Mouse (Mus musculus): ENCODE data around the gene Rexo1.

Rexo1 gene

DNA sequence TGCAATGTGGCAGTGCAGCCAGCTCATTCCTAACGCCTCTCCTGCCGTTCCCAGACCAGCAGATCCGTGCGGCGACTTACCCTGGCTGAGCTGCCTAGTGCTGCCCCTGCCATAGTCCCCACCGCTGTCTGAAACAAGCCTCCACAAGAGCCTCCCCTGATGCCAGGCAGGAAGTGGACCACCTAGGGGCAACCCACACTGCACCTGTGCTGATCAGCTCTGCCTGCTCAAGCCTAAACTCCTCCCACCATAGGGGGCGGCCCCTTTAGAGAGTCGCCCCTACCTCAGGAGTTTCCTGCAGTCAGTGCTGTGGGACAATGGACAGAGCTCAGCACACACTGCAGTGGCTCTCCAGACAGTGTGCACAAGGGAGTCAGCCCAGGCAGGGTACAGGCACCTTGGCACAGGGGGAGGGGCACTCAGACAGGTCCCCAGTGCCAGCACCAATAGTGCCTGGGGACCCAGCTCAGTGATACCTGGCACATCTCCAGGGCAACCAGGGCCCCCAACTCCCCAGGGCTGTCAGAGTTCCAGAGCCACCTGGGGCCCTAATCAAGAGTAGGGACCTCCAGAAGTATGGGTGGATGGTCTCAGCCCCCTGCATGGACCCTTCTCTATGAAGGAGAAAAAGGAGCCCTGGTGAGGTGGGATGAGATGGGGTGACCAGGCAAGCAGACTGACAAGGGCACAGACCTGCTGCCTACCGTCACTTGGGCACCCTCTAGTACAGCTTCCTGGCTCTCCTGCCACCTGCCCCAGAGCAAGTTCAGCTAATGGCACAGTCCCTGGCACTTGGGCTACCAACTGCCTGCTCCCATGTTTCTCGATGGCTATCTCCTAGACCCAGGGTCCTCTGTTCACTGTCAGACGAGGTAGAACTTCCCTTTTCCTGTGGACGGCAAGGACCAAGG lies 23.5 kb upstream of the Rexo1 start:
- DNase-seq (ENCODE audit: low spot score) = no peak

DNA sequence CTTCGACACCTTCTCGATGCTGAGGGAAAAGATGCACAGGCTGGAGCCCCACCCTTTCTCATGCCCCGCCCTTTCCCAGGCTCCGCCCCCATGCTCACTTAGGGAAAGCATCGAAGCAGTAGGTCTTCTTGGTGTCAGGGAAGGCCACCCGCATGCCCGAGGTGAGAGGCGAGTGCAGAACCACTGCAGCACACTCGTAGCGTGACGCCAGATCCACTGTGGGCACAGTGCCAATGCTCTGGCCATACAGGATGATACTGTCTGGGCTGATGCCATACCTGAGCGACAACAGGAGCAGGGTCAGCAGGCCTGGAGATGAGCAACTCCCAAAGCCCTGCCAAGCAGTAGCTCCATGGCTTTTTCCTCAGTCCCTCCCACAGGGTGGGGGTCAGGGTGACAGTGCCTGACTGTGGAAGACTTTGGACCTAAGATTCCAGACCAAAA lies 22.7 kb upstream of the Rexo1 start:
- no peak for DNase-seq (ENCODE audit: low spot score)

DNA sequence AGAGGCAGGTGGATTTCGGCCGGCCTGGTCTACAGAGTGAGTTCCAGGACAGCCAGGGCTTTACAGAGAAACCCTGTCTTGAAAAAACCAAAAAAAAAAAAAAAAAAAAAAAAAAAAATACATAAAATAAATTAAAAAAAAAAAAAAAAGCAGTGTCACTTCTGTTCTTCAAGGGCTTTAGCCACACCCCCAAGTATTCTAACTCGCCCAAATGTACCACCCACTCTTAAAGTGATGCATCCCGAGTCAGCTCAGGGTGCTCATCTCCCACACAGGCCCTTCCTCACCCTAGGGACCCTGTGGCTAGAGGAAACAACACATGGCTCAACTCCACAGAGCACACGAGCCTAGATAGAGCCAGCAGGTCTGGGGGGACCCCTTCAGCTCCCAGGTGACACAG lies 21.7 kb upstream of the Rexo1 start:
- DNase-seq (ENCODE audit: low spot score) = no peak

DNA sequence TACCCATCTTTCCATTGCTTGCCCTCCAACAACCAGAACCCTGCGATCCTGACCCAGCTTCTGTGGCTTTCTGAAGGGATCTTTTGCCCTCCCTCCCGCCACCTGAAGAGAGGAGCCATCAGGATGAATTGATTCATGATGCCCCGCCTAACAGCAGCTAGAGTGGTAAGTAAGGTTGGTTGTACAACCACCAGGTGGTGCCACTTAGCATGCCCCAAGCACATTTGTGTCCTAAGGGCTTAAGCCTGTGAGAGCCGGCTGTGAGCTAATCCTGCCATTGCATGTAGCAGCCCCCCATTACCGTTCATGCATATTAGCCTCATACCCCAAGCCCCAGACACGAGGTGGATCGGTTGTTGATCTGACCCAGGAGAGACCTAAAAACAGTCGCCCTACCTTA lies 17.6 kb upstream of the Rexo1 start:
- DNase-seq (ENCODE audit: low spot score) = peak; percentile 80

DNA sequence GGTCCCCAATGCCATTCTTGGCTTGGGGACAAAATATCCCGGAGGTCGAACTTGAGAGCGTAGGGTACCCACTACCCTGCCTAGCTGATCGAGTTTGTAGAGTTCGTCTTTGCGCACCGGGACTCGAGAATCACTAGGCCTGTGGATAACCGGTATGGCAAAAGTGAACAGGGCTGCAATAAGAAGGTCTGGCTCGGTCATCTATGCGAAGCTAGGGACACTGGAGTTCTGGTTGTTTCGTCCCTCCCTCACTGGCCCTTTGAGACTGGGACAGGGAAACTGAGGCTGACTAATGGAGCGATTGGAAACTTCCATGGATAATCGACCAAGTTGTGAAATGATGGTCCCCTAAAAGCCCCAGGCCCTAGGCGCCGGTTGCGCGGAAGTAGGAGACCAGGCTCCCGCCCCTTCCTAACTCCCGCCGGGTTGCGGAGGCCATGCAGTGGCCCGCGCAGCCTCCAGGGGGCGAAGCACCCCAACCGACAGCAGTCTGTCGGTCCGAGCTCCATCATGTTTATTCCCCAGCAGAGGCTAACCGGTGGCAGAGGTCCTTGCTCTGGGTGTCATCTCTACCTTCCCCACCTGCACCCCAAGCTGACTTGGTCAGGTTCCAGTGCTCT lies 16.9 kb upstream of the Rexo1 start:
- DNase-seq (ENCODE audit: low spot score) = peak; percentile 85

DNA sequence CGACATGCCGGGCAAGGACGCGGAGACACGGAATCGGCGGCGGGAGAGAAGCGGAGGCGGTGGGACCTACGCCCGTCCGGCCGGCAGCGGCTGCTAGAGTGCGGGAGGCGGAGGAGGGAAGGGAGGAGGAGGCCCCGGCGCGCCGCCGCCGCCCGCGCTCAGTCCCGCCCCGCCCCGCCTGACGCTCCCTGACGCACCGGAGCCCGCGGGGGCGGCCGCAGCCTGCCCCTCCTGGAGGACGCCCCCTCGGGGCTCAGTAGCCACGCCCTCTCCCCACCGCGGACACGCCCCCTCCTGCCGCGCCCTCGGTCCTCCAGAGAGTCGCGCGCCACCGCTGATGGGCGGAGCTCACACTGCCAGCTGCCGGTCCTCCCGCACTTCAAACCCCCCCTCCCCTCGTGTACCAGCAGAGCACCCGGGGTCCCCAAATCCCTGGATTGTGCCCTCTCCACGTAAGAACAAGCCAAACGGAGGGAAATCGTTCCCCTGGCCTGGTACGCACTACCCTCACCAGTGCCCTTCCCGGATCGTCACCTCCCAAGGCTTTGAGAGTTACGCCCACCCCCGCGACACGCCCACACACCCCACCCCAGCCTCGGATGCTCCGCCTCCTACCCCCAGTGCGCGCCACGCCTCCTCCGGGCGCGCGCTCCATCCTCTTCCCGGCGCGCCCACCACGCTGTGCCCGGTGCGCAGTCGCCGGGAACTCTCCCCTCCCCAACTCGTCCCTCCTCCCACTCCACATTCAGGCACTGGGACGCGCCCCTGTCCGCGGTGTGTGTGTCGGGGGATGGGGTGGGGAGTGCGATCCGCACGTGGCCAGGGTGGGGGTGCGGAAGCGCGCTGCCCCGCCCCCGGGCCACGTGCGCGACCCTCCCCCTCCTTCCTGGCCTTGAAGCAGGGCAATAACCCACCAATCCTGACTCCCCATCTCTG lies 16.1 kb upstream of the Rexo1 start, which contains the start of gene Klf16:
Gene Klf16, minus strand, starts transcription at position 127 of the 936 bp plus-strand sequence.
- peak; percentile 99 for DNase-seq (ENCODE audit: low spot score)

DNA sequence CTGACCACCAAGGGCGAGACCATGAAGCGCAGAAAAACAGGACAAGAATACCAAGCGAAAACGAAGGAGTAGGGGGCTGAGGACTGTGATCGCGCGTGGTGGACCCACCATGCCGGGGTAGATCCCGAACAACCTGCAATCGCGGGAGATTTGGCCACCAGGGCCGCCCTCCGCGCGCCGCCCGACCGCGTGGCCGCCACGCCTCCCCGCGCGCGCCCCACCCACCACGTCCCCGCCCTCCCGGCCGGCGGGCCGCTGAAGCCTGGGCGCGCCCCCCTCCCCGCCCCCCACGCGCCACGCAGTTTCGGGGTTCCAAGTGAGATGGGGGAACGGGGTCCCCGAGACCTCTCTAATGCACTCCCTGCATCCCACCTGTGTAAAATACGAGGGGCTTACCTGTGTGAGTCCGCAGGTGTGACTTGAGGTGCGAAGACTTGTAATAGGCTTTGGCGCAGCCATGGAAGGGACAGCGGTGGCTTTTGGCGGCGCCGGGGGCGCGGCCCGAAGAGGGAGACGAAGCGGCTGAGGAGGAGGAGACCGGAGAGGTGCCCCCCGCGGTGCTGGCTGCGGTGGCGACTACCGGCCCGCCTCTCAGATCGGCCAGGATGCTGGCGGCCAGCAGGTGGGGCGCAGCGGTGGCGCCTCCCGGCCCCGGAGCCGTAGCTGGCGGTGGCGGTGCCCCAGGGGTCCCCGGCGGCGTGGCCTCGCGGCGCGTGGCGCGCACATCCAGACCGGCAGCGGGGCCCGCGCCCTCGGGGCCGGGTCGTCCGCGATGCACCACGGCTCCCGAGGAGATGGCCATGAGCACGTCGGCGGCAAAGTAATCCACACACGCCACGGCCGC lies 15.2 kb upstream of the Rexo1 start:
- DNase-seq (ENCODE audit: low spot score) = peak; percentile 60

DNA sequence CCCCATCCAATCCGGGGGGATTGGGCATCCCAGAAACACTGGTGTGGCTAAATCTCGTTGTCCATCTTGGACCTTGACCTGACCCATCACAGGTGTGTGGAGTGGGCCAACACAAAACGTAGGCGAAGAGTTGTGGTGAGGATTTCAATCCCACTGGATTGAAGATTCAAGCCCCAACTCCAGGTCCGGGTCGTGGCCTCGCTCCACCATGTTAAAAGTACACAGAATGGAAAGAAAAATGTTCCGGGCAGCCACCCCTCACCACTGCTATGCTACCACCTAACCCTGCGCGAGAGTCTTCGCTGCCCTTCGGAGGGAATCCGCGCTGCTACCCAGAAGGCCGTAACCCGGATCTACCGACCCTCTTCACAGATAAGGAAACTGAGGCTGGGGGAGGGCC lies 14.6 kb upstream of the Rexo1 start:
- no peak for DNase-seq (ENCODE audit: low spot score)

DNA sequence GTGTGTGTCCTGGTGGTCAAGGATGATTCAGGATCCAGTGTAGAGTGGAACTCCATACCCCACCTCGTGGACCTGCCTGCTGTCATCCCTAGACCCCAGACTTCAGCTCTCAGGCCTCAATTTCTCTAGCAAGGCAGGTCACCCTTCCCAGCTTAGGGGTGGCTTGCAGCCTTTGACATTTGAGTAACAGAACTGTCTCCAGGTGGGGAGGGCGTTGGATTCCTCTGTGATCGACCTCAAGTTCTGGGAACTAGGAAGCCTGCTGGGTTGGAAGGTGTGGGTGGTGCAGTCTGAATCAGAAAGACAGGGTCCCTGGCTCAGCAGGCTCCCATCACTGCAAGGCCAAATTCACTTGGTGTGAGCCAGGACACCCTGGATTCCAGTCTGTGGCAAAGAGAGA lies 13.5 kb upstream of the Rexo1 start:
- no peak for DNase-seq (ENCODE audit: low spot score)

DNA sequence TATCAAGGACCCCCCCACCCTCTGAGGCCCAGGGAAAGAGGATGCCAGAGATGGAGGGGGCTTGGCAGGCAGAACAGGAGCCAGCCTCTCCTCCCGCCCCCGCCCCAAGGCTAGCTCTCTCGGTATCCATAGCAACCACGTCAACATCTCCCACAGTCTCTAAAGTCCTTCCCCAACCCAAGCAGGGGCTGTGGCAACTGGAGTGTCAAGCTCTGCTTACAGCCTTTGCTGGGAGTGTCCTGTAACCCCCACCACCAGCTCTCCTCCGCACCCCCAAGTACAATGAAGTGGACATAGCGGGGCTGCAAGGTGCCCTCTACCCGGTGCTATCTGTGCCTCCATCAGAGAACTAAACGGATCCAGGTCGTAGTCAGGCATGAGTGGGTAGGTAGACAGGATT lies 12.6 kb upstream of the Rexo1 start:
- DNase-seq (ENCODE audit: low spot score) = no peak

DNA sequence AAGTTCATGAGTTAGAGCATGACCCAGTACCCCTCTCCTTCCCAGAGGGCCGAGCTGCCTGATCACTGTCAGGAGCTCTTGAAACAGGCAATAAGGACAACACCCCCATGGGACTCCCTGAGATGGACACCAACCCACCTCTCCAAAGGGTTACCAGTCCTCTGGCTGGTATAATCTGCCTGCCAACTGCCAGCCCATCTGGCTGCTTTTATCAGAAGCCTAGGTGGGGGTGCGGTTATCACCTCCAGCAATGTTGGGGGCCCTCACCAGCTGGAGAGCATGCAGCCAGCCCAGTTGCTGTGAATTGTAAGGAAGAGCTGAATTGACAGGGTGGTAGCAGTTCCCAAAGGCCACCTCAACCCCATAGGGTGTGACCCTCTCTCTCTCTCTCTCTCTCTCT lies 11.1 kb upstream of the Rexo1 start:
- DNase-seq (ENCODE audit: low spot score) = no peak

DNA sequence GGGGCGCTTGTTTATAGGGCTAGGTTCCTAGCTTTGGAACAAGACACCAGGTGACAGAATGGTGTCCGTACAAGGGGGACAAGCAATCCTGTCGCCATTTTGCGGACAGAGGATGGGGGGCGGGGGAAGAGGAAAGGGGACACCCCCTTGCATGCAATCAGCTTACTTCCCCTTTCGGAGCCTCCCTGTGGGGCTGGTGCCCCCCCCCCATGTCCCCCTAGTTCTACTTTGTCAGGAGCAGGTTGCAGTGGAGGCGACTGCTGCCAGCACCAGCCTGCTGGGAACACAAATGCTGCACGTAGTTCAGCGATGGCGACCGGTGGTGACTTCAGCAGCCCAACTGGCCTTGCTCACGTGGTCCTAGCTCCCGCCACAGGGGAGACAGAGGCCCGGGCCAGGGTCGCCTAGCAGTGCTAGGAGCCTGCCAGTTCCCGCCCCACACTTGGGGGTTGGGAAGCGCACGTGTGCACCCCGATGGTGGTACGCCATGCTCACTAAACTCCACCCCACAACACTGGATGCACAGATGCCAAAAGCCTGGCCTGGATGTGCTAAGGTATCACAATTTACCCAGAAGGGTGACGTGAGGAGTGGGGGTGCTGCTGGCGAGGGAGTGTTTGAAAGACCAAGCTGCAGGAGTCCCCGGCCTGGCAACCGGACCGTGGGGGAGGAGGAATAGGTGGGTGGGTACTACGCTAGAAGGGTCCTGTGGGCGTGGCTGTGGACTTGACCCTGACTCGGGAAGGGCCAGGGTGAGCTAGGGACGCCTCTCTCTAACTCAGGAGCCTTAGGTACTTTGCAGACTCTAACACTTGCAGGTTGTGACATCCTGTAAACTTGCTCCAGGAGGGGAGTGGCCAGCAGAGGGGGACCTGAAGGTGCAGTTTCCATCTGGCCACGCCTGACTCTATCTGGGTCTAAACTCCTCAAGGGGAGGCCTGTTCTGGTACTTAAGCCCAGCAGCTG lies 9.8 kb upstream of the Rexo1 start:
- DNase-seq (ENCODE audit: low spot score) = no peak

DNA sequence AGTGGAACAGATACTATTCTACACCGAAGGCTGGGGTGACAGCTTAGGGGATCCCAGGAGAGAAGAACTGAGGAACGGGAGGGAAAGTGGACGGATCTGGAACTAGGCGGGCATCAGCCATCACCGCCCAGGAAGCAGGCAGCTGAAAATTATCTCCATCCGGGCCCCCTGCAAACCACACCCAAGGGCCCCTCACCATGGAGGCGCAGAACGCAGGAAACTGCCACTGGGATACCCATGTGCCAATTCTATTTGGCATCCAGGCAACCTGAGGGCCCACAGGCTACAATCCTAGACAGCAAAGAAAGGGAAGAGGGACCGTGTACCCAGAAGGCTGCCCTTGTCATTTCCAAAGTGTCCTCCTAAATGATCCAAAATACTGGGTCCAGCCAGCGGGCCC lies 9.1 kb upstream of the Rexo1 start:
- no peak for DNase-seq (ENCODE audit: low spot score)

DNA sequence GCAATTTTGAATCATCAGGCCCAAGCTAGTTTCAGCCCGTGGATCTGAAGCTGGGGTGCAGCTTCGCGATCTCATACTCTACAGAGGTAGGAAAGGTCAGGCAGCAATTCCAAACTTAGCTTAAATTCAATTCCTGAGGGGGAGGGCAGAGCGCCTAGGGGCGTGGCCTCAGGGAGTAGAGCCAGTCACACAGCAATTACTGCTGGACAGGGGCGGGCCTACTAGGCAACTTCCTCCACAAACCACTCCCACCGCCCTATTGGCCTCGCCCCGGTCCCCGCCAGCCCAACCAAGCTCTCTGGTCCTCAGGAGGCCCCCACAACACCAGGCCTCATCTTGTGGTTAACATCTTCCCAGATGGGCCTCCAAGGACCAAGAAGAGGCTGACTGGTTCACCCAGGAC lies 8.3 kb upstream of the Rexo1 start:
- peak; percentile 31 for DNase-seq (ENCODE audit: low spot score)

DNA sequence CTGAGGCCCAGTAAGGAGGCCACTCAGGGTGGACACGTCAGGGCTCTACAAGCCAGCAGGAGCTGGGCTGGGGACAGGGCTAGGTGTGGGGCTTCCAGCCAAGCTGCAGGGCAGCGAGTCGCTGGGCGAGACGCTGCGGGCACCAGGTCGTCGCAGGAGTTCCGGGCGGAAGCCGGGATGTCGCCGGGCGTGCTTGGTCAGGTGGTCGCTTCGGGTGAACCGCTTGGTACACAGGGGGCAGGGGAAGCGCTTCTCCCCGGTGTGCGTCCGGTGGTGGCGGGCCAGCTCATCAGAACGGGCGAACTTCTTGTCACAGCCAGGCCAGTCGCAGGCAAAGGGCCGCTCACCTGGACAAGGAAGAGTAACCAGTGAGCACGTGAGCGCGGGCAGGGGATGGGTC lies 7.5 kb upstream of the Rexo1 start:
- no peak for DNase-seq (ENCODE audit: low spot score)

DNA sequence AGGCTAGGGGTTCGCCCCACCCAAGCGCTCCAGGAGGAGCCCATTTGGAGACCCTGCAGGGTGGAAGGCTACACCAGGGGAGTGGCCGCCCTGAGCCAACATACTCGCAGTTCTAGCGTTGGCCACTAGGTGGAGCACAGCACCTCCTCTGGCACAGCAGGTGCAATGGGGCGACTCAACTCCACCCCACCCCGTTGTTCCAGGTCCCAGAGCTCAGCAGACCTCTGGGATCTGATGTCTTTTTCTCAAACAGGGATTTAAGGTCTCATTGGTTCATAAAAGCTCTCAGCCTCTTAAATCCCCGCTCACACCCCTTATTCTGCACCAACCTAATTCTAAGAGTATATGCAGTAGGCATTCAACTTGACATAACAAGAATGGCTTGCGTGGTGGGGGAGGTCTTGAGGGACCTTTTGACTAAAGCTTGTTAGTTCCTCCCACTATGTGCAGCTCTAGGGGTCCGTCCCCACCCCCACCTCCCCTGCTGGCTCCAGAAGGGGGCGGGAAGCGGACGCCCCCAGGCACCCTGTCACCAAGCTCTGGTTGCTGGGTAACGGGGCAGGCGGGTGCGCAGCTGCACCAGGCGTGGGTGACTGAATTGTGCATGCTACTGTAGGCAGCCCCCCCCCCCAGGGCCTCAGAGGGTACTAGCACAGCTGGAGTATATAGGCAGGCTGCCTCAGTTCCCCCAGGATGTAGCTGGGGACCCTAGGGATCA lies 5.2 kb upstream of the Rexo1 start:
- peak; percentile 81 for DNase-seq (ENCODE audit: low spot score)

DNA sequence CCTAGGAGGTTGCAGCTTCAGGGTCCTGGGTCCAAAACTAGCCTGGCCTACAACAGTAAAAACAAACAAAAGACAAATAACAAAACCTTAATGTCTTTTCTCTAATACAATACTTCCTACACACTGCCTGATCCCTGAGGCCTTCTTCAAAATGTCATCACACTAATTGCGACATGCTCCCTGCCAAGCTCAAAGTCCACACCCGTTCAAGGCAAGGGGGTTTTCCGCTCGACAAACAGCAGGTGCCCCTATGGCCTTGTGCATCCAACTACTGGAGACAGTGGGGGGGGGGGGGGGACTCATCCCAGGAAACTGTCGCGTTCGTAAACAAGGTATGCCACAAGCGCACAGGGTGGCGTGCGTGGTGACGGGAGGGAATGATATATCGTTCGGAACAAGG lies 739 bp downstream of the Rexo1 start:
- DNase-seq (ENCODE audit: low spot score) = no peak

DNA sequence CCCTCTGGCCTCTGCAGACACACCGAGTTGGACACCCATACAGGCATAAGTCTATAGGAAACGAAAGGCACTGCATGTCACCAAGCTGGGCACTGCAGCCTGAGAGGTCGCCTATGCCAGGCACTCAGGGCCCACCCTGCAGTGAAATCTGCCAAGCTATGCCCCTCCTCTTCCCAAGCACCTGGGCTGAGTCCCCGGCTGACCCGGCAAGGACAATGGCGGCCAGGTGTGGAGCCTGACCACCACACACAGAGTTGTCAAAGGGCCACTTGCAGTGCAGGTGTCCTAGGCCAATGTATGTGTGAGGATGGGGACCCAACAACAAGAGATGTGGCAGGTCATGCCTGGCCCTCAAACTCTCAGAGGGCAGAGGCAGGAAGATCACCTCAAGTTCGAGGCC lies 1.9 kb downstream of the Rexo1 start:
- no peak for DNase-seq (ENCODE audit: low spot score)

DNA sequence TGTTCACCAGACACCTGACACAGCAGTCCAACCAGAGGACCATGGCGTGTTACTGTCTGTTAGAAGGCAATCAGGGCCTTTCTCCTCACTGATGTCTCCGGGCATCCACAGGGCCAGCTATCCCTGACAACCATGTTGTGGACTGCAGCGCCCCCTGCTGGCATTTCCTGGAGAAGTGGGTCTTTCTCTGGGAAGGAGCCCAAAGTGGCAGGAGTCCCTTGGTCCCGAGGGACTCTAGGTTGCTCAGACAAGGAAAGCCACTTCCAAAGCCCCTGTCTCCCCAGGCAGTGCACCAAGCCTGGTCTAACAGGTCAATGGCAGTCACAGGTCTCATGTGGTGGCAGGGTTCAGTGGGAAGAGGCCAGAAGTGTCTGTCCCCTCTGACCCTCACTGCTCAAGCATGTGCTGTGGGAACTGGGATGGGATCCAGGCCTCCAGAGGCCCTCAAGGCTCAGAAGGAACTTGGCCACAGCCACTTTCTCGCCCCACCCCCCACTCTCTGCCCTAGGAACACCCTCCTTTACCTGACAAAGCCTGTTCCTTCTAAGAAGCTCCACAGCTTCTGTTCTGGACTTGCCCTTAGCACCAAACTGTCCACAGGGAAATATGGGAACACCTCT lies 3.9 kb downstream of the Rexo1 start:
- DNase-seq (ENCODE audit: low spot score) = peak; percentile 62

Data from T-cell, adult 2 months (primary cell).